Mouse (Mus musculus) liver, adult 2 months (tissue): ENCODE data around the gene Gm5426. TPM values are rescaled to one million over a fixed set of nuclear protein-coding genes. Genes with fewer than 3 reads are reported as not detected.
"Not testable (repeated sequence)": the region's sequence is repeated elsewhere in the genome, so short reads cannot be mapped to it uniquely, and the experiment has no call there.

ENCODE experiments used
- DNase-seq: peaks from one replicate; pipeline ENCODE4 v3.0.0-alpha.2; 2011; ENCODE audit warnings: low read depth, low spot score; ENCODE audit errors: extremely low read depth
- H3K27ac ChIP-seq: fragments of 200-500 bp; replicated peaks from 2 replicates; pipeline ENCODE4 v1.5.1; 2012; ENCODE audit warnings: low read depth, mild to moderate bottlenecking, control low read depth, inconsistent platforms, low read length; ENCODE audit not compliant: insufficient read depth
- H3K27me3 ChIP-seq: fragments of 200-500 bp; 2 replicates; pipeline ENCODE4 v1.6.1; 2012; ENCODE audit warnings: mild to moderate bottlenecking, moderate library complexity, low read length, inconsistent platforms; ENCODE audit not compliant: control insufficient read depth, insufficient read depth
- H3K36me3 ChIP-seq: fragments of 200-500 bp; 2 replicates; pipeline ENCODE4 v1.6.1; 2012; ENCODE audit warnings: low read length, inconsistent platforms; ENCODE audit not compliant: control insufficient read depth, insufficient read depth
- H3K4me1 ChIP-seq: fragments of 200-500 bp; 2 replicates; pipeline ENCODE4 v1.6.1; 2011; ENCODE audit warnings: low read length; ENCODE audit not compliant: control insufficient read depth, insufficient read depth
- H3K4me3 ChIP-seq: fragments of 200-500 bp; 2 replicates; pipeline ENCODE4 v1.5.1; 2011; ENCODE audit warnings: low read depth, mild to moderate bottlenecking, control low read depth, low read length, moderate library complexity; ENCODE audit not compliant: insufficient read depth
- H3K79me2 ChIP-seq: fragments of 200-500 bp; 2 replicates; pipeline ENCODE4 v1.6.1; 2012; ENCODE audit warnings: inconsistent platforms, mild to moderate bottlenecking, low read length, moderate library complexity; ENCODE audit not compliant: control insufficient read depth, insufficient read depth
- H3K9ac ChIP-seq: fragments of 200-500 bp; 2 replicates; pipeline ENCODE4 v1.6.1; 2012; ENCODE audit warnings: low read depth, mild to moderate bottlenecking, control low read depth, inconsistent platforms, low read length
- CTCF ChIP-seq: fragments of 200-500 bp; IDR thresholded peaks from 2 replicates; pipeline ENCODE4 v1.5.1; 2011; ENCODE audit warnings: low read depth, low read length, control low read depth
- POLR2A ChIP-seq: fragments of 200-500 bp; IDR thresholded peaks from 2 replicates; pipeline ENCODE4 v1.6.1; 2011; ENCODE audit warnings: low read length, control low read depth; ENCODE audit not compliant: insufficient read depth; ENCODE audit errors: extremely low read depth
- WGBS: fragments of 180-500 bp; shearing (Covaris S2); methylation state at CpG from one replicate; pipeline ENCODE4 v1.1.7; 2018; 5-methylcytosine and 5-hydroxymethylcytosine counted together
- polyA plus RNA-seq: library from polyadenylated mRNA; depleted of rRNA; stranded (reverse); fragments of >200 nt; gene quantifications from 2 replicates; pipeline ENCODE4 v1.2.3, GENCODE M21; 2012; rRNA removed
- total RNA-seq: library from RNA; depleted of rRNA; stranded (reverse); fragments of >200 nt; gene quantifications from 2 replicates; pipeline ENCODE4 v1.2.3, GENCODE M21; 2014; rRNA removed

Gene Gm5426
- total RNA-seq (not detected in 2 replicates), polyA plus RNA-seq (not detected in 2 replicates)

DNA sequence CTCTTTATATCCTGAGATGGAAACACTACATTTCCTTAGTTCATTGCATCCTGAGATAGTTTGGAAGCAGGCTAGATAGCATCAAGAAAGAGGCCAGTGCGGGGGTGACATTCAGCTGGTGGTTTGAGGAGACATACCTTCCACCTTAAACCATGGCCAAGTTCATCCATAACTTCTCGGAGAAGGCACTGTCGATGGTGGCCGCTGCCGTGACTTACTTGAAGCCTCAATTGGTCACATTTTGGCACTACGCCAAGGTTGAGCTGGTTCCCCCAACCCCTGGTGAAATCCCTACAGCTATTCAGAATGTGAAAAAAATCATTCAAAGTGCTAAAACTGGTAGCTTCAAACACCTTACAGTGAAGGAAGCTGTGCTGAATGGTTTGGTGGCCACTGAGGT is at the start of gene Gm5426:
TSS of gene Gm5426 (plus strand) at position 153 of the 400 bp plus-strand sequence.
- H3K79me2 ChIP-seq, H3K27me3 ChIP-seq, H3K27ac ChIP-seq, H3K36me3 ChIP-seq, H3K9ac ChIP-seq, DNase-seq, H3K4me1 ChIP-seq, H3K4me3 ChIP-seq: not testable (repeated sequence)
- WGBS, result 91% methylated on average over 6 of the region's 6 CpGs

DNA sequence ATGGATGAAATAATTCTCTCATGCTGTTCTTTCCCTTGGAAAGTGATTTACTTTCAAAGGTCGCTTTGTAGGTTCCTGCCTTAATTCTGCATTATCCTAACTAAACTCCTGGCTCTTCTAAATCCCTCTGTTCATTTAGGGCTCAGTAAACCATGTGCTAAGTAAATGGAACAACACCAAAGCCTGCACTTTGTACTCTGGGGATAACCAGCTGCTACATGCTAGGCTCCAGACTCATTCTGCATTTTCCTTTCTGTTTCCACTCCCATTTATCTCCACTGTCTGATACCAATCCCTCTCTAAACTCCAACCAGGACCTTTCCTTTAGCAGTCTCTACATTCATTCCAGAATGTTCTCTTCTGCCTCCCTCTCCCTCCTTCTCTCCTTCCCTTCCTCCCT is 46.7 kb upstream of the Gm5426 start:
- TF ChIP-seq CTCF (no peak), POLR2A (no peak)
- Histone ChIP-seq H3K4me3 (no peak overlapping the region), H3K36me3 (no peaks in the 10 kb centered on the region), H3K27ac (no peak overlapping the region), H3K9ac (no peak overlapping the region), H3K27me3 (no peaks in the 10 kb centered on the region), H3K4me1 (no peaks in the 10 kb centered on the region), H3K79me2 (no peaks in the 10 kb centered on the region)
- 88% methylated on average over 1 of the region's 1 CpGs for WGBS
- peak; percentile 9 for DNase-seq

GRCm38 (mm10) chr10:96090388-96090787 is 46.0 kb upstream of the Gm5426 start:
- Histone ChIP-seq H3K27ac (no peak overlapping the region), H3K4me1 (no peaks in the 10 kb centered on the region), H3K36me3 (no peaks in the 10 kb centered on the region), H3K79me2 (no peaks in the 10 kb centered on the region), H3K4me3 (no peak overlapping the region), H3K9ac (no peak overlapping the region), H3K27me3 (no peaks in the 10 kb centered on the region)
- TF ChIP-seq POLR2A (no peak), CTCF (no peak)
- DNase-seq, result no peak
- 90% methylated on average over 3 of the region's 3 CpGs for WGBS

- H3K36me3 ChIP-seq, result no peaks in the 10 kb centered on the region
- 67% methylated on average over 2 of the region's 2 CpGs for WGBS
- DNase-seq, result no peak
- no peak overlapping the region for H3K4me3 ChIP-seq
- H3K4me1 ChIP-seq, result no peaks in the 10 kb centered on the region
- H3K27me3 ChIP-seq, result no peaks in the 10 kb centered on the region
- H3K79me2 ChIP-seq, result no peaks in the 10 kb centered on the region
- no peak overlapping the region for H3K9ac ChIP-seq
- TF ChIP-seq CTCF (no peak), POLR2A (no peak)
- H3K27ac ChIP-seq, result no peak overlapping the region
These were observed 42.4 kb upstream of the Gm5426 start for GRCm38 (mm10) chr10:96093890-96094531.

DNA sequence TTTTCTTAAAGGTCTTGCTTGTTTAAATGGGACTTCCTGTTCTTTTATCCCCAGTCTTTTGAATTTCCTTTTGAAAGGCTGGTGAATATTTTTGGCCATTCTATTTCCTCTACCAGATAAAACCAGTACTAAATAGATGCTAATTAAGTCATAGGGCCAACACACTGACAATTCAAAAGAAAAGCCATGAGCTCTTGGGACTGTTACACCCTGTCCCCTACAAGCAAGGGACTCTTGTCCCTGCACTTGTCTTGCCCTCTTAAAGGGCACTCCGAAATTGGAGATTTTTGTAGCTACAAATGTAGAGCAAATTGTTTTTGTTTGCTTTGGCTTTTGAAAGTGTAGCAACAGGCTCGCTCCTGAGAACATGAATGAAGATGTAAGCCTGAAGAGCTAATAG is 41.8 kb upstream of the Gm5426 start:
- TF ChIP-seq CTCF, result no peak
- TF ChIP-seq POLR2A, result no peak
- no peak for DNase-seq
- Histone ChIP-seq H3K36me3 (no peaks in the 10 kb centered on the region), H3K4me3 (no peak overlapping the region), H3K27me3 (no peaks in the 10 kb centered on the region), H3K9ac (no peak overlapping the region), H3K4me1 (no peaks in the 10 kb centered on the region), H3K79me2 (no peaks in the 10 kb centered on the region), H3K27ac (no peak overlapping the region)
- 85% methylated on average over 2 of the region's 2 CpGs for WGBS

- no peaks in the 10 kb centered on the region for H3K4me1 ChIP-seq
- no peak overlapping the region for H3K9ac ChIP-seq
- no peak for DNase-seq
- H3K79me2 ChIP-seq, result no peaks in the 10 kb centered on the region
- H3K36me3 ChIP-seq, result no peaks in the 10 kb centered on the region
- no peak overlapping the region for H3K4me3 ChIP-seq
- WGBS, result 88% methylated on average over 7 of the region's 7 CpGs
- no peak for TF ChIP-seq POLR2A
- TF ChIP-seq CTCF, result no peak
- no peak overlapping the region for H3K27ac ChIP-seq
- no peaks in the 10 kb centered on the region for H3K27me3 ChIP-seq
These were observed 39.7 kb upstream of the Gm5426 start for GRCm38 (mm10) chr10:96096730-96097129.
